Mouse (Mus musculus): ENCODE results near the gene Cyp4a30b.
"Not testable (repeated sequence)": the region's sequence is repeated elsewhere in the genome, so short reads cannot be mapped to it uniquely, and the experiment has no call there.

DNA sequence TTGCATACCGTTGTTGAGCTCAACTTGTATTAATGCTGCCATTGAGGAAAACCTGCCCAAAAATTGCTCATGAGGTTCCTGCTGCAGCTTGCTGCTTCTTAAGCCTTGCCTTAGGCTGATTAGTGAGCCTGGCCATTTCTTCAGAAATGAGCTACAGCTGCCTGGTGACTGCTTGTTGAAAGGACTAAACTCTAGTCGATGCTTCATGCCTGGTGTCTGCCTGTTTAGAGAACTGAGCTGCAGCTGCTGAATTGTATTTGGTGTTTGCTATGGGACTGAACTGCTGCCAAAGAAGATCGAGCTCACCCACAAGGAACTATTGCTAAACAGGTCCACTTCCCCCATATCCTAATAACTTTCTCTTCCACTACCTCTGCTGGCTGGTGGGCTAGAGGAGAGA is 21.2 kb downstream of the Cyp4a30b start:
- TF ChIP-seq CTCF, POLR2A (IDR thresholded peaks at IDR 0.05; ENCODE audit: extremely low read depth, insufficient read depth, low read length): not testable (repeated sequence)
